Mouse (Mus musculus): ENCODE measurements around the gene Dyrk3. TPM values are rescaled to one million over a fixed set of nuclear protein-coding genes. Genes with fewer than 3 reads are reported as not detected.

Gene Dyrk3
- polyA plus RNA-seq, 1 experiment from 2014 or later = 20.9 TPM

DNA sequence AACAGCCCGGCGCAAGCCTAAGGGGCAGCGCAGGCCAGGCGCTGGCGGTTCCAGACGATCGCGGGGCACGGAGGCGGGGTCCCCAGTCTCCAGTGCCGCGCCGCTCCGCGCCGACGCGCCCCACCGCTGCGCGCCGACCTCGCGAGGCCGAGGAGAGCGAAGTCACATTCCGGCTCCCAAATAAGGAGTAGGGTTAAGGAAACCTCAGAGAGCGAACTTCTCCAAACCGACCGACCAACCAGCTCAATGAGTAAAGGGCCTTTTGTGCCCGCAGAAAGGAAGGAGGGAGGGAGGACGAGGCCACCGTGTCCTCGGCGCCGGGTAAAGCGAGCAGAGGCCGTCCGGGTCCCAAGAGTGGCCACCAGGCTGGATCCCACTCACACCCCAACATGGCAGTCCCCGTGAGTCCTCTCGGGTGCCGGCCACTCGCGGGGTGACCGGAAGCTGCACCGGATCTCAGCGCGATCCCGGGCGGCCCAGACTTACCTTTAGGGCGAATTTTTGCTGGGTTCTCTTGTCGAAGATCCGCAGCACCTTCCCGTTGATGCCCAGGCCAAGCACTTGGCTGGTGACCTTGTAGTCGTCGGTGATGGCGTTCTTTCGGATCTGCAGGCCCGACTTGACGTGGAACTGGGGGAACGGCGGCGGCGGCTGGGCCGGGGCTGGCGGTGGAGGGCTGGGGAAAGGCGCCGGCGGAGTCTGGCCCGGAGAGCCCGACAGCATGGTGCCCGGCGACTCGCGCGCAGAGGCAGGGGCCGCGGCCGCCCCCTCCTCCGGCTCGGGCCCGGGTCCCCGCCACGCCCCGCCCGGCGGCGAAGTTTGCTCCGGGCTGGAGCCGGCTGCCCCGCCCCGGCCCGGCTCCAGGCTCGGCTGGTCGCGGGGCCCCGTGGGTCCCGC, 41.1 kb downstream of the Dyrk3 start:
- peak overlapping the region; percentile 93 for H3K9ac ChIP-seq
- H3K4me3 ChIP-seq (replicated peaks) = peak overlapping the region; percentile 99
- H3K4me1 ChIP-seq = peaks cover 43% of the 10 kb centered on the region
- no peaks in the 10 kb centered on the region for H3K36me3 ChIP-seq (replicated peaks)
- WGBS = under 1% methylated on average over 93 of the region's 98 CpGs
- peaks cover 10% of the 10 kb centered on the region; the same call in 1 of the 2 replicates for H3K27me3 ChIP-seq
- H3K9me3 ChIP-seq = no peaks in the 10 kb centered on the region
- H3K4me2 ChIP-seq = peak overlapping the region; percentile 66
- H3K27ac ChIP-seq = peak overlapping the region; percentile 85
- ATAC-seq (ENCODE audit: low FRiP score) = peak; percentile 68

DNA sequence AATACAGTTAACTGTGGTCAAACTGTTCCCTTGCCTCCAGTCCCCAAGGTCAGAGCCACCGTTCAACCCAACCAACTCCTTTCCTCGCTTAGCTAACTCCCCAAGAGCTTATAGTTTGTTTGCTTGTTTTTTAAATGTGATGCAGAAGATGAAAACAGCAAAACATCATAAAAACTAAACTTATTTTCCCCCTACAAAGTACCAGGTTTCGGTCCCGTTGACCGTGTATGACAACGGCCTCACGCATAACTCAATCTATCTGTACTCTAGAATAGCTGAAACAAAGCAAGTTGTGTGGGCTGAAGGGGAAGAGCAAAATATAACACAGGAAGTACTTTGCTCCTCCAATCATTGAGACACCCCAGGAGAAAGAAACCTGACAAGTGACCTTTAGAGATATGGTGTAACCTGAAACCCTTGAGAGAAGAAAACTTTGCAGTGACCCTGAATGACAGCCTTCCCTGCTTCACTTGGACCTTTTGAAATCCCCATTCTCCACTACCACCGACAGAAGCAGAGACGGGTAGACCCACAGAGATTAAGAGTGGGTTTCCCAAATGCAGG, 41.9 kb downstream of the Dyrk3 start:
- Histone ChIP-seq H3K4me2 (peak overlapping the region; percentile 66), H3K4me3 (replicated peaks) (peak overlapping the region; percentile 99), H3K36me3 (replicated peaks) (no peaks in the 10 kb centered on the region), H3K27me3 (peaks cover 10% of the 10 kb centered on the region; the same call in 1 of the 2 replicates), H3K9me3 (no peaks in the 10 kb centered on the region), H3K4me1 (peaks cover 48% of the 10 kb centered on the region), H3K9ac (peak overlapping the region; percentile 93), H3K27ac (peak overlapping the region; percentile 85)
- 27% methylated on average over 9 of the region's 9 CpGs for WGBS
- ATAC-seq (ENCODE audit: low FRiP score) = no peak

- no peaks in the 10 kb centered on the region for H3K9me3 ChIP-seq
- H3K27me3 ChIP-seq = peaks cover 10% of the 10 kb centered on the region; the same call in 1 of the 2 replicates
- peak overlapping the region; percentile 85; the same call in 1 of the 2 replicates for H3K27ac ChIP-seq
- peak overlapping the region; percentile 93 for H3K9ac ChIP-seq
- H3K36me3 ChIP-seq (replicated peaks) = no peaks in the 10 kb centered on the region
- WGBS = 12% methylated on average over 8 of the region's 8 CpGs
- H3K4me1 ChIP-seq = peaks cover 53% of the 10 kb centered on the region
- no peak for ATAC-seq (ENCODE audit: low FRiP score)
- H3K4me3 ChIP-seq (replicated peaks) = peak overlapping the region; percentile 99
- H3K4me2 ChIP-seq = peak overlapping the region; percentile 66
These were observed 42.6 kb downstream of the Dyrk3 start for GRCm38 (mm10) chr1:131095574-131095973.

DNA sequence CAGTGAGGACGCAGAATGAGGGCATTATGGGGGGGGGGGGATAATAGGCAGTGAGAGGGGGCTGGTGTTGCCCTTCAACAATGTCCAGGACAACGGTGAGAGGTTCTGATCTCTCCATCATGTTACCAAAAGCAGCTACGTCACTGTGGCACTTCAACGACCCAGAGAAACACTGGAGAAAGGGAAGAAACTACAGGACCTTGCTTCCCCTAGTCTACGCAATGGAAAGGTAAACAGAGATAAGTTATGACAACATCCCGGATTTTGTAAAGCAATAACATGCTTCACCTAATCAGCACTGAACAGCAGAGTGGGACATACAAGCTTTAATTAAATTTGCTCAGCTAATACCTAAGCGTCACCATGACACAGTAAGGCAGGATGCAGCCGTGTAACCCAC, 44.3 kb downstream of the Dyrk3 start:
- no peaks in the 10 kb centered on the region for H3K36me3 ChIP-seq (replicated peaks)
- peaks cover 70% of the 10 kb centered on the region for H3K4me1 ChIP-seq
- H3K27me3 ChIP-seq = peaks cover 6% of the 10 kb centered on the region; the same call in 1 of the 2 replicates
- H3K9me3 ChIP-seq = no peaks in the 10 kb centered on the region
- WGBS = 86% methylated on average over 8 of the region's 8 CpGs
- no peak for ATAC-seq (ENCODE audit: low FRiP score)
- H3K4me2 ChIP-seq = no peak overlapping the region
- H3K27ac ChIP-seq = no peak overlapping the region
- H3K4me3 ChIP-seq (replicated peaks) = no peak overlapping the region
- no peak overlapping the region for H3K9ac ChIP-seq

GRCm38 (mm10) chr1:131092846-131093245, 45.3 kb downstream of the Dyrk3 start:
- Histone ChIP-seq H3K9ac (no peak overlapping the region), H3K9me3 (no peaks in the 10 kb centered on the region), H3K4me2 (no peak overlapping the region), H3K4me1 (peaks cover 77% of the 10 kb centered on the region), H3K27ac (no peak overlapping the region), H3K4me3 (replicated peaks) (no peak overlapping the region), H3K27me3 (no peaks in the 10 kb centered on the region), H3K36me3 (replicated peaks) (no peaks in the 10 kb centered on the region)
- no peak for ATAC-seq (ENCODE audit: low FRiP score)
- 97% methylated on average over 3 of the region's 3 CpGs for WGBS

DNA sequence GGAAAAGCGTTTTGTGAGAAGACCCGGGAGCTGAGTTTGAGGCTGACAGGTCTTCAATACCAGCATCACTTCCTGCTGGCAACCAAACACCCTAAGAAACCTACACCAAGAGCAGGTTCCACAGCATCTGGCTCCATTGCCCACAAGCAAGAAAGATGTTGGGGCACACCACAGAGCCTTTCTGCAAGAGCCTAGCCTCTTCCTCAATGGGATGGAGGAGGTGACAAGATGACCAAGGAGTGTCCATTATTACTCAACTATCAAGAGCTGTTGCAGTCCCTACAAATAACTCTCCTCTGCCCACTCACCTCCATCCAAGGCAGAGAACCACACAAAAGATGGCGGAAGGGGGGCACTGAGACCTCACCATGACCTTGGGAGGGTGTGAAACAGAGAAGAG, 46.0 kb downstream of the Dyrk3 start:
- Histone ChIP-seq H3K9ac (no peak overlapping the region), H3K4me3 (replicated peaks) (no peak overlapping the region), H3K9me3 (no peaks in the 10 kb centered on the region), H3K4me1 (peaks cover 82% of the 10 kb centered on the region), H3K27ac (no peak overlapping the region), H3K27me3 (no peaks in the 10 kb centered on the region), H3K4me2 (no peak overlapping the region), H3K36me3 (replicated peaks) (no peaks in the 10 kb centered on the region)
- WGBS = 89% methylated on average over 3 of the region's 3 CpGs
- no peak for ATAC-seq (ENCODE audit: low FRiP score)

DNA sequence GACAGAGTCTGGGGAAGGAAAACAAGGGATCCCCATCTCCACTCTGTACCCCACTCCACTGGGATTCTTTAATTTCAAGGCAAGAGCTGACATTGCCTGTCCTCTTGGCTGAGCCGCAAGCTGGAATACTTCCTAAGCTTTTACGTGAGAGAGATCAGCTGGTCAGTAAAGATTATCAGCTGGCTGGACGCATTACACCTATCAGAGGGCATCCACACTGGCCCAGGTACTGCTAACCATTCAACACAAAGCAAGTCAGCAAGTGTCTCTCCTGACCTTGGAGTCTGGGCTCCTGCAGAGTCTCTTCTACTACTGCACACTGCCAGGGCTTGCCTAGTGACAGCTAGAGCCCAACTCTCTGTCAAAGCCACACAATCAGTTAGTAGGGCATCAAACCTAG, 46.7 kb downstream of the Dyrk3 start:
- Histone ChIP-seq H3K27me3 (no peaks in the 10 kb centered on the region), H3K9ac (no peak overlapping the region), H3K4me1 (peaks cover 89% of the 10 kb centered on the region), H3K9me3 (no peaks in the 10 kb centered on the region), H3K4me3 (replicated peaks) (no peak overlapping the region), H3K27ac (no peak overlapping the region), H3K4me2 (no peak overlapping the region), H3K36me3 (replicated peaks) (no peaks in the 10 kb centered on the region)
- WGBS = 95% methylated on average over 3 of the region's 3 CpGs
- ATAC-seq (ENCODE audit: low FRiP score) = no peak

DNA sequence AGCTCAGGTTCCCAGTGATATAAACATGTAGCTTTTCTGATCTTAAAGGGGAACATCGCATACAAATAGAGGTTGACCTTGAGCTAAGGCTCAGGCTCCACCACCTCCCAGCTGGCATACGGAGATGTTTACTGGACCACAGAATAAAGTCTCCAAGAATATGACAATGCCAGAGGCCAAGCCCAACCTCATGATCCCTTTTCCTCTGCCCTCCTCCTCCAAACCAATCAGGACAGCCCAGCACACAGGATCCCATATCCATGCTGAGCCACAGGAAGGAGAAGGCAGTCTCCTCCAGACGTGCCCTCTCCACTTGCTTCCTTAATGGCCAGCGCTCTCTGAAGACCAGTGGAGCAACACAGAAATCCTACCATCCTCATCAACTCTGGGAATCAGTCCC, 47.3 kb downstream of the Dyrk3 start:
- H3K4me1 ChIP-seq = peaks cover 90% of the 10 kb centered on the region

DNA sequence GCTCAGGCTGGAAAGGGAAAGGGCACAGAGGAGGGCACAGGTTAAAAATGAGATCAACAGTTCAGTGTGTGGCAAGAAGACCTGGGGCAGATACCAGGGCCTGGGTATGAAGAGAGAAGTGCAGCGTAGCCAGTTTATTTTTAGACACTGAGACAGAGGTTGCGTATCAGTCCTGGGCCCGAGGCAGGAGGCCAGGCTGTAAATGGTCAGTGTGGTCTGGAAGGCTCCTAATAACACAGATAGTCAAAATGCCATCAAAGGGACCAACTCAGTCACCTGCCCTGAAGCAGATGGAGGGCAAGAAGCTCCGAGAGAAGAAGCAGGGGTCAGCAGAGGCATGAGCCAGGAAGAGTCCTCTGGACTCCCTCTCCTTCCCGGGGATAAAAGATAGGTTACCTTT, 47.9 kb downstream of the Dyrk3 start:
- Histone ChIP-seq H3K9ac (no peak overlapping the region), H3K4me1 (peaks cover 90% of the 10 kb centered on the region), H3K4me2 (no peak overlapping the region), H3K4me3 (replicated peaks) (no peak overlapping the region), H3K36me3 (replicated peaks) (no peaks in the 10 kb centered on the region), H3K27ac (no peak overlapping the region), H3K9me3 (no peaks in the 10 kb centered on the region), H3K27me3 (no peaks in the 10 kb centered on the region)
- no peak for ATAC-seq (ENCODE audit: low FRiP score)
- WGBS = 88% methylated on average over 5 of the region's 5 CpGs

More for the DNA sequence above, 47.3 kb downstream of the Dyrk3 start:
- Histone ChIP-seq H3K9ac (0 out of 2 replicates have a peak overlapping the region, but pooled peaks have one; percentile 9), H3K27ac (no peak overlapping the region), H3K27me3 (no peaks in the 10 kb centered on the region), H3K36me3 (replicated peaks) (no peaks in the 10 kb centered on the region), H3K4me2 (no peak overlapping the region), H3K4me3 (replicated peaks) (no peak overlapping the region), H3K9me3 (no peaks in the 10 kb centered on the region)
- 83% methylated on average over 4 of the region's 4 CpGs for WGBS
- no peak for ATAC-seq (ENCODE audit: low FRiP score)

- Histone ChIP-seq H3K4me2 (no peak overlapping the region), H3K9ac (no peak overlapping the region), H3K4me1 (peaks cover 90% of the 10 kb centered on the region), H3K9me3 (no peaks in the 10 kb centered on the region), H3K4me3 (replicated peaks) (no peak overlapping the region), H3K36me3 (replicated peaks) (no peaks in the 10 kb centered on the region), H3K27me3 (no peaks in the 10 kb centered on the region), H3K27ac (no peak overlapping the region)
- 89% methylated on average over 2 of the region's 2 CpGs for WGBS
- ATAC-seq (ENCODE audit: low FRiP score) = no peak
These were observed 48.5 kb downstream of the Dyrk3 start for GRCm38 (mm10) chr1:131089525-131090127.

- no peak overlapping the region for H3K9ac ChIP-seq
- H3K4me3 ChIP-seq (replicated peaks) = no peak overlapping the region
- peaks cover 90% of the 10 kb centered on the region for H3K4me1 ChIP-seq
- WGBS = 65% methylated on average over 11 of the region's 11 CpGs
- no peak for ATAC-seq (ENCODE audit: low FRiP score)
- H3K27me3 ChIP-seq = no peaks in the 10 kb centered on the region
- no peak overlapping the region for H3K27ac ChIP-seq
- no peaks in the 10 kb centered on the region for H3K9me3 ChIP-seq
- 0 out of 2 replicates have a peak overlapping the region, but pooled peaks have one; percentile 8 for H3K4me2 ChIP-seq
- no peaks in the 10 kb centered on the region for H3K36me3 ChIP-seq (replicated peaks)
These were observed 49.6 kb downstream of the Dyrk3 start for GRCm38 (mm10) chr1:131088547-131088946.

DNA sequence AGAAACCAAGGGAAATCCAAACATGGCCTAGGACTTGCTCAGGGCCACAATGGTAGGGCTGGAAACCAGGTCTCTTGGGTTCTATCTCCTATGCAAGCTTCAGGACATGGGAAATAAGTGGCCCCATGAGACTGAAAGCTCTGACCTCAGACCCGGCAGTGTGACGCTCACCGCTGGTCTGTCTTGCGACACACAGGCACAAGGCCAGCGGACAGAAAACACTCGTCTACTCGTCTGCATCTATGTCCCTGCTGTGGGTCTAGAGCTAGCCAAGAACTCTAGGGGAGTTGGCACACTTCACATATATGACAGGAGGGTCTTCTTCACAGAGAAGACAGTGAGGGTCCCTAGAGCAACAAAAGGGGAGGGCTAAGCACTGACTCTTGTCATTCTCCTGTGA, 51.2 kb downstream of the Dyrk3 start:
- Histone ChIP-seq H3K4me2 (peak overlapping the region; percentile 11; the same call in 1 of the 2 replicates), H3K36me3 (replicated peaks) (no peaks in the 10 kb centered on the region), H3K4me3 (replicated peaks) (no peak overlapping the region)

More for the DNA sequence above, 51.2 kb downstream of the Dyrk3 start:
- H3K9me3 ChIP-seq = no peaks in the 10 kb centered on the region
- H3K27ac ChIP-seq = peak overlapping the region; percentile 78
- peaks cover 83% of the 10 kb centered on the region for H3K4me1 ChIP-seq
- 49% methylated on average over 7 of the region's 7 CpGs for WGBS
- H3K9ac ChIP-seq = 0 out of 2 replicates have a peak overlapping the region, but pooled peaks have one; percentile 12
- no peaks in the 10 kb centered on the region for H3K27me3 ChIP-seq
- no peak for ATAC-seq (ENCODE audit: low FRiP score)

Measured in forebrain, embryonic 12.5 days (tissue).